Mouse (Mus musculus): ENCODE results near the gene Ncan. TPM values are rescaled to one million over a fixed set of nuclear protein-coding genes. Genes with fewer than 3 reads are reported as not detected.

Gene Ncan
- polyA plus RNA-seq, 1 experiment = 0.06 TPM

- no peaks in the 10 kb centered on the region for H3K27me3 ChIP-seq (replicated peaks; ENCODE audit: control insufficient read depth, insufficient read depth, low read length)
- no peak overlapping the region for H3K4me3 ChIP-seq (ENCODE audit: insufficient read depth, low read depth, low read length)
- H3K27ac ChIP-seq (ENCODE audit: insufficient read depth, low read depth, low read length) = no peak overlapping the region
- WGBS = 77% methylated on average over 4 of the region's 4 CpGs
- H3K4me1 ChIP-seq (ENCODE audit: control insufficient read depth, insufficient read depth, low read length) = peaks cover 15% of the 10 kb centered on the region
- no peaks in the 10 kb centered on the region for H3K36me3 ChIP-seq (ENCODE audit: control insufficient read depth, insufficient read depth, low read length)
- DNase-seq = no peak
- no peak for TF ChIP-seq CTCF (conservative IDR thresholded peaks at IDR 0.05; ENCODE audit: insufficient read depth, insufficient read length, low read depth, low read length)
- TF ChIP-seq POLR2A (IDR thresholded peaks at IDR 0.05; ENCODE audit: low read depth, low read length) = no peak
Observed at GRCm38 (mm10) chr8:70137890-70138289, 17.2 kb upstream of the Ncan start.

- Histone ChIP-seq H3K27ac (ENCODE audit: insufficient read depth, low read depth, low read length) (no peak overlapping the region), H3K4me1 (ENCODE audit: control insufficient read depth, insufficient read depth, low read length) (peaks cover 18% of the 10 kb centered on the region), H3K4me3 (ENCODE audit: insufficient read depth, low read depth, low read length) (no peak overlapping the region), H3K27me3 (replicated peaks; ENCODE audit: control insufficient read depth, insufficient read depth, low read length) (no peaks in the 10 kb centered on the region), H3K36me3 (ENCODE audit: control insufficient read depth, insufficient read depth, low read length) (no peaks in the 10 kb centered on the region)
- no peak for TF ChIP-seq CTCF (conservative IDR thresholded peaks at IDR 0.05; ENCODE audit: insufficient read depth, insufficient read length, low read depth, low read length)
- TF ChIP-seq POLR2A (IDR thresholded peaks at IDR 0.05; ENCODE audit: low read depth, low read length) = no peak
- WGBS = 87% methylated on average over 4 of the region's 4 CpGs
- no peak for DNase-seq
Observed at GRCm38 (mm10) chr8:70136591-70136990, 15.9 kb upstream of the Ncan start.

DNA sequence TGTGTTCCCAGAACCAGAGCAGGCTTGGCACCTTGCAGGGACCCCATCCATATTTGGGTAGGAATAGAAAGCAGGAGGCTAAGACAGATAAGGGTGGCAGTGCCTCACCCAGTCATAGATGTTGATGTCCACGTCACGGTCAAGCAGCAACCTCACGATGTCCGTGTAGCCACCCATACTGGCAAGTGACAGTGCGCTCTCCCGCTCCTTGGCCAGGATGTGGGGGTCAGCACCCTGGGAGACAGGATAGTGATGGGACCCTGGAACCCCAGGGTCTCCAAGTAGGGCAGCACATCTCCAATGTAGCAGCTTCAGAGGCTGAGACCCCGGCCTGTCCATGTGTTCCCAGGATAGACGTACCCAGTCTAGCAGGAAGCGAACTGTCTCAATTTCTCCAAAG, 14.3 kb upstream of the Ncan start:
- H3K27me3 ChIP-seq (replicated peaks; ENCODE audit: control insufficient read depth, insufficient read depth, low read length) = no peaks in the 10 kb centered on the region
- TF ChIP-seq CTCF (conservative IDR thresholded peaks at IDR 0.05; ENCODE audit: insufficient read depth, insufficient read length, low read depth, low read length) (no peak), POLR2A (IDR thresholded peaks at IDR 0.05; ENCODE audit: low read depth, low read length) (no peak)
- peaks cover 10% of the 10 kb centered on the region; the same call in 1 of the 2 replicates for H3K4me1 ChIP-seq (ENCODE audit: control insufficient read depth, insufficient read depth, low read length)
- no peak for DNase-seq
- H3K4me3 ChIP-seq (ENCODE audit: insufficient read depth, low read depth, low read length) = no peak overlapping the region
- no peak overlapping the region for H3K27ac ChIP-seq (ENCODE audit: insufficient read depth, low read depth, low read length)
- no peaks in the 10 kb centered on the region for H3K36me3 ChIP-seq (ENCODE audit: control insufficient read depth, insufficient read depth, low read length)
- 87% methylated on average over 9 of the region's 9 CpGs for WGBS

- Histone ChIP-seq H3K4me3 (ENCODE audit: insufficient read depth, low read depth, low read length) (no peak overlapping the region), H3K27ac (ENCODE audit: insufficient read depth, low read depth, low read length) (no peak overlapping the region), H3K27me3 (replicated peaks; ENCODE audit: control insufficient read depth, insufficient read depth, low read length) (no peaks in the 10 kb centered on the region), H3K4me1 (ENCODE audit: control insufficient read depth, insufficient read depth, low read length) (peaks cover 16% of the 10 kb centered on the region; the same call in 1 of the 2 replicates), H3K36me3 (ENCODE audit: control insufficient read depth, insufficient read depth, low read length) (no peaks in the 10 kb centered on the region)
- no peak for DNase-seq
- TF ChIP-seq CTCF (conservative IDR thresholded peaks at IDR 0.05; ENCODE audit: insufficient read depth, insufficient read length, low read depth, low read length) (no peak), POLR2A (IDR thresholded peaks at IDR 0.05; ENCODE audit: low read depth, low read length) (no peak)
- WGBS = 90% methylated on average over 5 of the region's 5 CpGs
Observed at GRCm38 (mm10) chr8:70134086-70134485, 13.4 kb upstream of the Ncan start.

DNA sequence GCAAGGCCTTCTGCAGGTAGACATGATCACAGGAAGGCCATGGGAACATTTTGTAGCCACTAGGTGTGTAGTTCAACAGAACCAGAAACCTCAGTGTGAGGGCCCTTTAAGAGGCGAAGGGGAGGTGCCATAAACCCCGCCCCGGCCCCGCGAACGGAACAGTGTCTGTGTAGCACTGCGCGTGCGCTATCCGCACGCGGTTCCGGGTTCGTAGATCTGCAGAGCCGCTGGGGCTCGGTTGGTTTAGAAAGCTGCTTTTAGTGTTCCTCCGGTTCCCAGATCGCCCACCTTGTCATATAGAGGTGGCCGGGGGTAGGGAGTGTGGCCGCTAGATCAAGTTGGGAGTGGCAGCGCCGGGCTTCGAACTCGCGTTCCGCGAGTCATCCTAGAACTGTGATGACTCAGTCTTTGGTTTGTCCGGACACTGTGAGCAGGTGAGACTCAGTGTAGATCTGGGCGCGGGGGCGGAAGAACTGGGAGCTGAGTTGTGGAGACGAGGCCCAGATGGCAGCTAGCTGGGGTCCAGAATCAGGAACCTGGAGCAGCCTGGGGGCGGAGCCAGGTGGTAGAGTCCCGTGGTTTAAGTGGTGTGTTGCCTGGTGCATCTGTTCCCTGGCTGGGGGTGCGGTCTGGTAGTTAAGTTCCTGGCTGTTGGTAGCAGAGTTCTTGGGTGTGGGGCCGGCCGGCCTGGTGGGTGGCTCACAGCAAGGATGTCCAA, 10.7 kb upstream of the Ncan start, which contains the start of gene Nr2c2ap:
Gene Nr2c2ap (plus strand): TSS at position 168 of the 718 bp plus-strand sequence.
- WGBS = 2% methylated on average over 37 of the region's 37 CpGs
- Histone ChIP-seq H3K4me3 (ENCODE audit: insufficient read depth, low read depth, low read length) (peak within 1 kb of the TSS; percentile 66), H3K36me3 (ENCODE audit: control insufficient read depth, insufficient read depth, low read length) (no peaks in the 10 kb centered on the region), H3K27me3 (replicated peaks; ENCODE audit: control insufficient read depth, insufficient read depth, low read length) (no peaks in the 10 kb centered on the region), H3K4me1 (ENCODE audit: control insufficient read depth, insufficient read depth, low read length) (peaks cover 9% of the 10 kb centered on the region; the same call in 1 of the 2 replicates), H3K27ac (ENCODE audit: insufficient read depth, low read depth, low read length) (no peak within 1 kb of the TSS)
- DNase-seq = peak; percentile 90
- TF ChIP-seq POLR2A (IDR thresholded peaks at IDR 0.05; ENCODE audit: low read depth, low read length) (no peak), CTCF (conservative IDR thresholded peaks at IDR 0.05; ENCODE audit: insufficient read depth, insufficient read length, low read depth, low read length) (no peak)

GRCm38 (mm10) chr8:70130066-70130465, 9.4 kb upstream of the Ncan start:
- Histone ChIP-seq H3K4me3 (ENCODE audit: insufficient read depth, low read depth, low read length) (no peak overlapping the region), H3K27ac (ENCODE audit: insufficient read depth, low read depth, low read length) (no peak overlapping the region), H3K27me3 (replicated peaks; ENCODE audit: control insufficient read depth, insufficient read depth, low read length) (no peaks in the 10 kb centered on the region), H3K4me1 (ENCODE audit: control insufficient read depth, insufficient read depth, low read length) (peaks cover 9% of the 10 kb centered on the region; the same call in 1 of the 2 replicates), H3K36me3 (ENCODE audit: control insufficient read depth, insufficient read depth, low read length) (no peaks in the 10 kb centered on the region)
- no peak for TF ChIP-seq CTCF (conservative IDR thresholded peaks at IDR 0.05; ENCODE audit: insufficient read depth, insufficient read length, low read depth, low read length)
- no peak for TF ChIP-seq POLR2A (IDR thresholded peaks at IDR 0.05; ENCODE audit: low read depth, low read length)
- WGBS = 88% methylated on average over 3 of the region's 3 CpGs
- DNase-seq = no peak

DNA sequence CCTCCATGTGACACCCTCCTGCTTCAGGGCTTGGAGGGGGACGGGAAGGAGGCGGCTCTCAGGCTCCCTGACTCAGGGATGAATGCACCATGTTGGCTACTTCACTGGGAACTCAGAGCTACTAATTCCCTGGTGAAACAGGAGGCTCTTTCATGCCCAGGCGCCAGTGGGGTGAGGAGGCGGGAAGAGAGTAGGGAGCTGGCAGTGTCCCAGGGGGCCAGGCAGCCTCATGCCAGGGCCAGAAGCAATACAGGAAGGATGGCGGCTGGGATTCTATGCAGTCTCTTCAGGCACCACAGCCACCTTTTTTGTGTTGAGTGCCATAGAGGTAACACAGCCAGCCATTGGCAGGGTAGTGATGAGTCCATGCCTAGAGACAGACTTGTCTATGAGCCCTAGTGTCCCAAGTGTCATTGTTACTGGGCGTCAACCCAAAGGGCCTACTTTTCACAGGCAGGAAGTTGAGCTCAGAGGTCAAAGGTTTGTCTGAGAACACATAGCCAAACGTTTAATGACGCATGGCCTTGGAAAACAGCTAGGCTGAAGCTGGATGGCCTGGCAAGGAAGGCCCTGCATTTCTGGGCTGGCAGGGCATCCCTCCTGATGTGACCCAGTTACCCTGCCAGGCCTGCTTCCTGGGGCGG, 8.8 kb upstream of the Ncan start:
- Histone ChIP-seq H3K27me3 (replicated peaks; ENCODE audit: control insufficient read depth, insufficient read depth, low read length) (no peaks in the 10 kb centered on the region), H3K36me3 (ENCODE audit: control insufficient read depth, insufficient read depth, low read length) (no peaks in the 10 kb centered on the region), H3K4me3 (ENCODE audit: insufficient read depth, low read depth, low read length) (no peak overlapping the region), H3K4me1 (ENCODE audit: control insufficient read depth, insufficient read depth, low read length) (peaks cover 9% of the 10 kb centered on the region; the same call in 1 of the 2 replicates), H3K27ac (ENCODE audit: insufficient read depth, low read depth, low read length) (no peak overlapping the region)
- DNase-seq = peak; percentile 75
- WGBS = 47% methylated on average over 9 of the region's 9 CpGs
- TF ChIP-seq CTCF (conservative IDR thresholded peaks at IDR 0.05; ENCODE audit: insufficient read depth, insufficient read length, low read depth, low read length) (no peak), POLR2A (IDR thresholded peaks at IDR 0.05; ENCODE audit: low read depth, low read length) (no peak)

All from kidney, adult 2 months (tissue).